In genomic region chr17:35704621-35705464, GRCm38 (mm10) we compare ENCODE assay signal across 8 mouse cellular contexts. TPM values are rescaled to one million over a fixed set of nuclear protein-coding genes. Genes with fewer than 3 reads are reported as not detected.
DNase-seq lines count a peak whose midpoint lies in the region; ATAC-seq and TF ChIP-seq lines count a peak whose summit lies in the region.

TSS of gene Ddr1 (minus strand) at chr17:35704621.

- peak within 1 kb of the TSS; percentile 34 for H3K4me3 ChIP-seq in forebrain, postnatal 0 days (ENCODE audit: low read depth, low read length)
- H3K4me3 ChIP-seq in hindbrain, embryonic 11.5 days (ENCODE audit: low read depth, low read length), result peak within 1 kb of the TSS; percentile 93
- peak within 1 kb of the TSS; percentile 36 for H3K4me3 ChIP-seq in stomach, postnatal 0 days (ENCODE audit: low read depth, low read length)

- H3K9me3 ChIP-seq in forebrain, postnatal 0 days (ENCODE audit: low read length), result no peaks in the 10 kb centered on the region
- no peaks in the 10 kb centered on the region for H3K9me3 ChIP-seq in hindbrain, embryonic 11.5 days (ENCODE audit: control insufficient read depth, low read length)
- no peaks in the 10 kb centered on the region for H3K9me3 ChIP-seq in stomach, postnatal 0 days (ENCODE audit: control insufficient read depth, low read length)

- H3K4me2 ChIP-seq in forebrain, postnatal 0 days (ENCODE audit: low read depth), result peak within 1 kb of the TSS; percentile 70
- H3K4me2 ChIP-seq in hindbrain, embryonic 11.5 days (replicated peaks; ENCODE audit: low read depth, low read length), result peak within 1 kb of the TSS; percentile 54
- H3K4me2 ChIP-seq in stomach, postnatal 0 days (replicated peaks; ENCODE audit: low read depth), result peak within 1 kb of the TSS; percentile 57

- H3K36me3 ChIP-seq in forebrain, postnatal 0 days (ENCODE audit: insufficient read depth), result no peaks in the 10 kb centered on the region
- H3K36me3 ChIP-seq in hindbrain, embryonic 11.5 days (ENCODE audit: control insufficient read depth, insufficient read depth, low read length), result no peaks in the 10 kb centered on the region
- no peaks in the 10 kb centered on the region for H3K36me3 ChIP-seq in stomach, postnatal 0 days (ENCODE audit: control insufficient read depth, insufficient read depth, low read length)

- peak within 1 kb of the TSS; percentile 91 for H3K27ac ChIP-seq in forebrain, postnatal 0 days (ENCODE audit: low read depth, low read length)
- peak within 1 kb of the TSS; percentile 100 for H3K27ac ChIP-seq in hindbrain, embryonic 11.5 days (ENCODE audit: low read depth, low read length)
- peak within 1 kb of the TSS; percentile 90 for H3K27ac ChIP-seq in stomach, postnatal 0 days (replicated peaks)

- peak; percentile 36 for ATAC-seq in forebrain, postnatal 0 days
- ATAC-seq in hindbrain, embryonic 11.5 days (ENCODE audit: low FRiP score), result peak; percentile 83
- peak; percentile 36 for ATAC-seq in stomach, postnatal 0 days (ENCODE audit: low FRiP score, low TSS enrichment)

- TF ChIP-seq EP300 in stomach, postnatal 0 days (optimal IDR thresholded peaks at IDR 0.05), result no peak

- DNase-seq in frontal cortex, adult 2 months (ENCODE audit: extremely low spot score in 1 of 2, low spot score in 1 of 2), result peak in 1 of 2 experiments; percentile 67
- no peak for DNase-seq in frontal cortex, postnatal 25 days (ENCODE audit: low spot score in 2 of 2)
- DNase-seq in adrenal gland, adult 2 months, result peak; percentile 38
- peak; percentile 75 for DNase-seq in forebrain, postnatal 0 days
- DNase-seq in hindbrain, embryonic 11.5 days (ENCODE audit: low spot score), result peak; percentile 90
- DNase-seq in layer of hippocampus, postnatal 10 days (ENCODE audit: low spot score in 2 of 2), result peak; percentile 56 to 68
- peak; percentile 84 for DNase-seq in mesoderm, embryonic 11.5 days (ENCODE audit: low read depth, low spot score)
- DNase-seq in stomach, postnatal 0 days (ENCODE audit: low spot score), result peak; percentile 70

- peak within 1 kb of the TSS; percentile 61 for H3K9ac ChIP-seq in forebrain, postnatal 0 days
- peak within 1 kb of the TSS; percentile 89 for H3K9ac ChIP-seq in hindbrain, embryonic 11.5 days (ENCODE audit: low read depth, low read length)
- peak within 1 kb of the TSS; percentile 54 for H3K9ac ChIP-seq in stomach, postnatal 0 days (ENCODE audit: low read length)

- TF ChIP-seq CTCF in forebrain, postnatal 0 days (IDR thresholded peaks at IDR 0.05; ENCODE audit: low read depth), result no peak
- TF ChIP-seq CTCF in stomach, postnatal 0 days (IDR thresholded peaks at IDR 0.05; ENCODE audit: low read depth), result no peak

- H3K27me3 ChIP-seq in forebrain, postnatal 0 days (ENCODE audit: insufficient read depth, low read length), result no peaks in the 10 kb centered on the region
- H3K27me3 ChIP-seq in hindbrain, embryonic 11.5 days (ENCODE audit: control insufficient read depth, insufficient read depth, low read length), result no peaks in the 10 kb centered on the region
- no peaks in the 10 kb centered on the region for H3K27me3 ChIP-seq in stomach, postnatal 0 days (ENCODE audit: control insufficient read depth, insufficient read depth, low read length)

- peaks cover 16% of the 10 kb centered on the region; the same call in 1 of the 2 replicates for H3K4me1 ChIP-seq in forebrain, postnatal 0 days (ENCODE audit: insufficient read depth)
- H3K4me1 ChIP-seq in hindbrain, embryonic 11.5 days (replicated peaks; ENCODE audit: control insufficient read depth, insufficient read depth, low read length), result peaks cover 2% of the 10 kb centered on the region; the same call in 1 of the 2 replicates
- no peaks in the 10 kb centered on the region for H3K4me1 ChIP-seq in stomach, postnatal 0 days (replicated peaks; ENCODE audit: control insufficient read depth, insufficient read depth)

- WGBS in forebrain, postnatal 0 days, result 8% methylated on average over 19 of the region's 19 CpGs
- WGBS in hindbrain, embryonic 11.5 days, result 3% methylated on average over 19 of the region's 19 CpGs
- 7% methylated on average over 19 of the region's 19 CpGs for WGBS in stomach, postnatal 0 days

RNA-seq across cellular contexts. Expression of gene Ddr1, which starts in this region (rescaled TPM):
- polyA plus RNA-seq in frontal cortex, adult 2 months (2012; rRNA removed), result 46.6 and 46.8 TPM in 2 replicates
- 10 to 100 TPM; 30.0 to 58.8 TPM for total RNA-seq in adrenal gland, adult 2 months (2021)
- polyA plus RNA-seq in adrenal gland, adult 2 months (2012; rRNA removed), result 58.0 and 61.6 TPM in 2 replicates
- 53.0 and 59.8 TPM in 2 replicates for total RNA-seq in forebrain, postnatal 0 days (2014; rRNA removed)
- 37.3 and 51.2 TPM in 2 replicates for polyA plus RNA-seq in forebrain, postnatal 0 days (2015; fragmentation: Nextera tagmentation; extraction: Ambion mirVana)
- 69.9 and 78.8 TPM in 2 replicates for polyA plus RNA-seq in hindbrain, embryonic 11.5 days (2014; fragmentation: Nextera tagmentation; extraction: Ambion mirVana)
- 10 to 100 TPM; 49.8 to 50.5 TPM for total RNA-seq in layer of hippocampus, postnatal 10 days (2021)
- 50.8 TPM in 2 replicates for polyA plus RNA-seq in stomach, postnatal 0 days (2015; fragmentation: Nextera tagmentation; extraction: Ambion mirVana)

Comparison
In these comparisons a context has a peak if more than half of its experiments do, and no peak if none do; other contexts are left out.
1. DNase-seq: peak in adrenal gland, adult 2 months (single experiment), forebrain, postnatal 0 days (single experiment), hindbrain, embryonic 11.5 days (single experiment), layer of hippocampus, postnatal 10 days (2 of 2), mesoderm, embryonic 11.5 days (single experiment) and stomach, postnatal 0 days (single experiment); none in frontal cortex, postnatal 25 days (0 of 2).
2. H3K4me3 ChIP-seq: peak in every context shown above with its lines; median percentile 93 in hindbrain, embryonic 11.5 days; 36 in stomach, postnatal 0 days; 34 in forebrain, postnatal 0 days.
3. Peak in every context shown above with its lines, with median percentiles within 50 percentile points of each other: ATAC-seq, H3K27ac ChIP-seq, H3K4me2 ChIP-seq and H3K9ac ChIP-seq.